Mouse (Mus musculus) CD4-positive naive resting alpha-beta T cell, adult 76 days (primary cell): ENCODE measurements around the gene Hykk. TPM values are rescaled to one million over a fixed set of nuclear protein-coding genes. Genes with fewer than 3 reads are reported as not detected.

ENCODE experiments used
- total RNA-seq: library from RNA; stranded (reverse); gene quantifications from one replicate; pipeline ENCODE4 v1.2.4, GENCODE M21; 2023

The Hykk gene
- 1.0 TPM for total RNA-seq

GRCm38 (mm10) chr9:54917010-54917677, at the start of gene Hykk:
Hykk (plus strand) TSS chr9:54917283.

GRCm38 (mm10) chr9:54950575-54951321, 33.7 kb downstream of the Hykk start, which contains the start of the genes Psma4 and AY074887:
Psma4 (plus strand) TSS chr9:54950790.
AY074887 (minus strand) TSS chr9:54950998.

GRCm38 (mm10) chr9:54980674-54981073, 63.6 kb downstream of the Hykk start, which contains the start of gene Chrna5:
Chrna5 (plus strand) TSS chr9:54980880.

Other genes with a start within 250 kb of the Hykk start
- gene Dnaja4, start 218.4 kb upstream of the Hykk start, total RNA-seq: 16.6 TPM
- gene Wdr61, start 182.8 kb upstream of the Hykk start, total RNA-seq: 48.1 TPM
- not detected for gene Crabp1, start 152.5 kb upstream of the Hykk start, total RNA-seq
- gene Ireb2, start 53.5 kb upstream of the Hykk start, total RNA-seq: 41.0 TPM
- gene Psma4, start 33.5 kb downstream of the Hykk start, total RNA-seq: 91.9 TPM
- gene AY074887, start 33.7 kb downstream of the Hykk start, total RNA-seq: not detected
- gene Chrna5, start 63.6 kb downstream of the Hykk start, total RNA-seq: not detected
- not detected for gene Chrna3, start 109.3 kb downstream of the Hykk start, total RNA-seq
- gene Chrnb4, start 131.5 kb downstream of the Hykk start, total RNA-seq: not detected
- gene Ube2q2, start 231.6 kb downstream of the Hykk start, total RNA-seq: 27.5 TPM